Mouse (Mus musculus) thymus, postnatal 14 days (tissue): ENCODE data around the gene A630095N17Rik.

ENCODE experiments used
- DNase-seq: peaks from one replicate; pipeline ENCODE4 v3.0.0; 2021

Gene A630095N17Rik

GRCm38 (mm10) chr1:75212542-75212941 lies 19.4 kb downstream of the A630095N17Rik start:
- DNase-seq = peak; percentile 4

- no peak for DNase-seq
These were observed 20.7 kb downstream of the A630095N17Rik start for GRCm38 (mm10) chr1:75211141-75211708.

- peak; percentile 96 for DNase-seq
These were observed 21.5 kb downstream of the A630095N17Rik start, which contains the start of the genes Glb1l and Stk16 for GRCm38 (mm10) chr1:75210136-75211087. Gene Glb1l (minus strand): TSS chr1:75210813. Gene Stk16 (plus strand): TSS chr1:75210838.

- peak; percentile 52 for DNase-seq
These were observed 22.8 kb downstream of the A630095N17Rik start for GRCm38 (mm10) chr1:75208967-75209678.

GRCm38 (mm10) chr1:75201236-75201635 lies 30.7 kb downstream of the A630095N17Rik start:
- no peak for DNase-seq

- peak; percentile 48 for DNase-seq
These were observed 39.5 kb downstream of the A630095N17Rik start for GRCm38 (mm10) chr1:75192452-75192851.

- DNase-seq = peak; percentile 94
These were observed 40.1 kb downstream of the A630095N17Rik start, which contains the start of the genes Ankzf1 and Atg9a for GRCm38 (mm10) chr1:75191622-75192402. Gene Ankzf1 (plus strand): TSS chr1:75192151. Gene Atg9a (minus strand): TSS chr1:75192196.

- no peak for DNase-seq
These were observed 40.7 kb downstream of the A630095N17Rik start for GRCm38 (mm10) chr1:75191258-75191621.

- DNase-seq = no peak
These were observed 41.3 kb downstream of the A630095N17Rik start for GRCm38 (mm10) chr1:75190577-75190976.

GRCm38 (mm10) chr1:75187914-75188483 lies 43.9 kb downstream of the A630095N17Rik start:
- no peak for DNase-seq

GRCm38 (mm10) chr1:75187126-75187525 lies 44.8 kb downstream of the A630095N17Rik start:
- DNase-seq = no peak

- DNase-seq = no peak
These were observed 46.4 kb downstream of the A630095N17Rik start for GRCm38 (mm10) chr1:75185495-75185894.

GRCm38 (mm10) chr1:75182160-75182559 lies 49.7 kb downstream of the A630095N17Rik start:
- DNase-seq = no peak

GRCm38 (mm10) chr1:75181377-75181870 lies 50.5 kb downstream of the A630095N17Rik start:
- DNase-seq = no peak

GRCm38 (mm10) chr1:75180741-75181140 lies 51.2 kb downstream of the A630095N17Rik start:
- no peak for DNase-seq

GRCm38 (mm10) chr1:75180105-75180590 lies 51.8 kb downstream of the A630095N17Rik start, which contains the start of gene Abcb6:
Gene Abcb6 (minus strand): TSS chr1:75180392.
- DNase-seq = peak; percentile 87

GRCm38 (mm10) chr1:75179334-75180104 lies 52.4 kb downstream of the A630095N17Rik start:
- DNase-seq = no peak
